Mouse (Mus musculus) limb, embryonic 12.5 days (tissue): ENCODE data around the gene Ikbip. TPM values are rescaled to one million over a fixed set of nuclear protein-coding genes. Genes with fewer than 3 reads are reported as not detected.

Experiments
- ATAC-seq: fragments of 200-750 bp; cut with Nextera tagmentation; 2 replicates; pipeline ENCODE4 v1.8.0; 2017; ENCODE audit warnings: low read depth, moderate TSS enrichment; ENCODE audit not compliant: insufficient number of reproducible peaks, insufficient read depth, low FRiP score, low TSS enrichment
- H3K27ac ChIP-seq: fragments of 300-500 bp; sonication (generic); 2 replicates; pipeline ENCODE4 v1.5.1; 2016; ENCODE audit warnings: mild to moderate bottlenecking, moderate library complexity
- H3K27me3 ChIP-seq: fragments of 300-500 bp; sonication (generic); 2 replicates; pipeline ENCODE4 v1.6.1; 2016; ENCODE audit warnings: mild to moderate bottlenecking, moderate library complexity
- H3K36me3 ChIP-seq: fragments of 300-500 bp; sonication (generic); 2 replicates; pipeline ENCODE4 v1.6.1; 2016; ENCODE audit warnings: mild to moderate bottlenecking, moderate library complexity
- H3K4me1 ChIP-seq: fragments of 300-500 bp; sonication (generic); replicated peaks from 2 replicates; pipeline ENCODE4 v1.6.1; 2016
- H3K4me2 ChIP-seq: fragments of 300-500 bp; sonication (generic); 2 replicates; pipeline ENCODE4 v1.6.1; 2016; ENCODE audit warnings: mild to moderate bottlenecking, moderate library complexity
- H3K4me3 ChIP-seq: fragments of 300-500 bp; sonication (generic); replicated peaks from 2 replicates; pipeline ENCODE4 v1.5.1; 2016; ENCODE audit warnings: mild to moderate bottlenecking
- H3K9ac ChIP-seq: fragments of 300-500 bp; sonication (generic); replicated peaks from 2 replicates; pipeline ENCODE4 v1.6.1; 2016; ENCODE audit warnings: mild to moderate bottlenecking, moderate library complexity
- H3K9me3 ChIP-seq: fragments of 300-500 bp; sonication (generic); 2 replicates; pipeline ENCODE4 v1.6.1; 2016; ENCODE audit warnings: mild to moderate bottlenecking, moderate library complexity
- WGBS: fragments of 180-500 bp; shearing (Covaris S2); methylation state at CpG from one replicate; pipeline ENCODE4 v1.1.7; 2016; 5-methylcytosine and 5-hydroxymethylcytosine counted together
- polyA plus RNA-seq: library from polyadenylated mRNA; unstranded; fragments of >200 nt; fragmentation: Nextera tagmentation; extraction: Ambion mirVana; gene quantifications from 2 replicates; pipeline ENCODE4 v1.2.1, GENCODE M21; 2016

Ikbip gene
- polyA plus RNA-seq, 1 experiment from 2014 or later, result 43.4 TPM

GRCm38 (mm10) chr10:91122646-91123045, 39.9 kb downstream of the Ikbip start:
- ATAC-seq, result no peak
- H3K27ac ChIP-seq, result no peak overlapping the region
- peak overlapping the region; percentile 96 for H3K9ac ChIP-seq

GRCm38 (mm10) chr10:91123281-91123827, 40.6 kb downstream of the Ikbip start:
- Histone ChIP-seq H3K9ac (peak overlapping the region; percentile 96), H3K4me3 (peak overlapping the region; percentile 99), H3K4me1 (peaks cover 16% of the 10 kb centered on the region), H3K27ac (peak overlapping the region; percentile 87), H3K4me2 (peak overlapping the region; percentile 91), H3K36me3 (peaks cover 36% of the 10 kb centered on the region), H3K27me3 (no peaks in the 10 kb centered on the region), H3K9me3 (no peaks in the 10 kb centered on the region)
- ATAC-seq, result peak; percentile 66
- under 1% methylated on average over 44 of the region's 44 CpGs for WGBS

More at GRCm38 (mm10) chr10:91122646-91123045, 39.9 kb downstream of the Ikbip start:
- Histone ChIP-seq H3K9me3 (no peaks in the 10 kb centered on the region), H3K27me3 (no peaks in the 10 kb centered on the region), H3K4me2 (peak overlapping the region; percentile 91), H3K36me3 (peaks cover 43% of the 10 kb centered on the region), H3K4me1 (peaks cover 16% of the 10 kb centered on the region), H3K4me3 (peak overlapping the region; percentile 99)
- WGBS, result 41% methylated on average over 6 of the region's 6 CpGs

DNA sequence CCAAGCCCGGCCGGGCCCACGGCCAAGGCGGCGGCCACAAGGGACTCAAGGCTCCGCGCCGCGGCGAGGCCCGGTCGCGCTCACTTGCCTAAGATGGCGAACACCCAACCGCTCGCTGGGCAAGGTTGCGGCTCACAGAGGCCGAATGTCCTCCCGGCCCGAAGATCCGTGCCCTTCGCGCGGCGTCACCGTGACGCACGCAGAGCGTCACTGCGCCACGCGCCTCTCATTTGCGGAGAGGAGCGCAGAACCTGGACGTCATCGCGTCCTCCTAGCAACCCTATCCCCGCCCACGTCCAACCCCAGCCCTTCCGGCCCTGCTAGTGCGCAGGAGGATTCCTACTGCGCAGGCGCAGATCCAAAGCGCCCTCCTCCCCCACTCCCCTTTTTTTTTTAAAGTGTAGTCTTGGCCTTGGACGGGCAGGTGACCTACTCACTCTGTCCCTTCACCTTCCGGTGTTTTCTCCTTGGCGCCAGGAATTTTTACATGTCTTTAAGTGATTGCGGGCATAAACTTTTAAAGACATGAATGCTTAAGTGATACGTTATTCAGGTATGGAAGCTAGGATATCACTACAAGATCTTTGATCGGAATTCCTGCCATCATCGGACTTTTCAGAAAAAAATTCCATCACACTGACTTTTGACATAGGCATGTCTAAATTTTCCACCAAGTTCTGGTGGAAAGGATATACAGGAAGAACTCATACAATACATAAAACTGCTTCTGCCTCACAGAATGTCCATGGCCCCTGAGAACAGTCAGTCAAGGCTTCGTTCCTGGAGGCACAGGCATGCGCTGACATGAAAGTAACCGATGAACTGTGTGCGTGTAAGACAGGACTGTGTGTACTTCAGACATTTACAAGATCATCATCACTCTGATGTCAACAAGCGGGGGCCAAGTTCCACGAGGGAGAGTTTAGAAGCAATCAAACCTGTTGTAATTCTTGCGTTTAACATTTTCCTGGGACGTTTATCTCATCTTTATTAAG, 41.4 kb downstream of the Ikbip start, which contains the start of gene Slc25a3:
Gene Slc25a3, minus strand, starts transcription at position 232 of the 995 bp plus-strand sequence.
- peak; percentile 99 for ATAC-seq
- Histone ChIP-seq H3K9ac (peak within 1 kb of the TSS; percentile 96), H3K4me2 (peak within 1 kb of the TSS; percentile 91), H3K9me3 (no peaks in the 10 kb centered on the region), H3K27ac (peak within 1 kb of the TSS; percentile 87), H3K4me1 (peaks cover 16% of the 10 kb centered on the region), H3K4me3 (peak within 1 kb of the TSS; percentile 99), H3K27me3 (no peaks in the 10 kb centered on the region), H3K36me3 (peaks cover 29% of the 10 kb centered on the region)
- 13% methylated on average over 59 of the region's 59 CpGs for WGBS

DNA sequence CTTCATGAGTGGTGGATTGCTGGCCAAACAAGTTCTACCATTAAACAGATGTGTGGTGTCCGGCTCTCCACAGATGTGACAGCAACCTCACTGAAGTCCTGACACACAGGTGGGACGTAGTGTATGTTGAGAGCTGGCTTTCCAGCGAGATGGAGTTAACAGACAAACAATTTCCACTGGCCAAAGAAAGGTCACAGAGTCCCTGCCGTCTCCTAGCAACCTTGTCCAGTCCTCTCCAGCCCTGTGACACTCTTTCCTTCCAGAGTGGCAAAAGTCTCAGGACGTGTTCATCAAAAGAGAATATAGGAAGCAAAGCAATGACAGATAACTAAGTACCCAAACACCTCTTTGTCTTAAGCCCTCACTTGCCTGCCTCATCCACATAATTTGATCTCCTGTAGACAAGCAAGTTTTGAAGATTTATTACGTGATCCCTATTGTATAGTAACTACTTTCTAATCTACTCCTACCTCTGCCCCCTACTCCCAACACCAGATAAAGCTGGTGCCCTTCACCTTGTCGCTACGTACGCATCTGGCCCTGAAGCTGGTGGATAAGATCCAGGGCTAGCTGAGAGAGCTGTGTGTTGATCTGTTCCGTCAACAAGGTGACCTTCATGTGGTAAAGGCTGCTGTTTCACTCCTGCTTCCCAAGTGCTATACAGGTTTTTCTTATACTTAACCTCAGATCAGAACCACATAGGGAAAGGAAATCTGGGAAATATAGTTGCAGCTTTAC, 44.0 kb downstream of the Ikbip start:
- no peak for ATAC-seq
- H3K36me3 ChIP-seq, result peaks cover 4% of the 10 kb centered on the region
- WGBS, result 79% methylated on average over 10 of the region's 10 CpGs
- peaks cover 15% of the 10 kb centered on the region for H3K4me1 ChIP-seq
- H3K4me3 ChIP-seq, result no peak overlapping the region
- H3K27me3 ChIP-seq, result no peaks in the 10 kb centered on the region
- no peak overlapping the region for H3K27ac ChIP-seq
- no peak overlapping the region for H3K9ac ChIP-seq
- no peaks in the 10 kb centered on the region for H3K9me3 ChIP-seq
- H3K4me2 ChIP-seq, result no peak overlapping the region

GRCm38 (mm10) chr10:91127395-91127794, 44.7 kb downstream of the Ikbip start:
- H3K4me2 ChIP-seq, result no peak overlapping the region
- no peaks in the 10 kb centered on the region for H3K36me3 ChIP-seq
- H3K4me1 ChIP-seq, result peaks cover 9% of the 10 kb centered on the region
- H3K27me3 ChIP-seq, result no peaks in the 10 kb centered on the region
- ATAC-seq, result no peak
- WGBS, result 78% methylated on average over 2 of the region's 2 CpGs
- H3K9ac ChIP-seq, result no peak overlapping the region
- no peak overlapping the region for H3K4me3 ChIP-seq
- H3K27ac ChIP-seq, result no peak overlapping the region
- no peaks in the 10 kb centered on the region for H3K9me3 ChIP-seq

DNA sequence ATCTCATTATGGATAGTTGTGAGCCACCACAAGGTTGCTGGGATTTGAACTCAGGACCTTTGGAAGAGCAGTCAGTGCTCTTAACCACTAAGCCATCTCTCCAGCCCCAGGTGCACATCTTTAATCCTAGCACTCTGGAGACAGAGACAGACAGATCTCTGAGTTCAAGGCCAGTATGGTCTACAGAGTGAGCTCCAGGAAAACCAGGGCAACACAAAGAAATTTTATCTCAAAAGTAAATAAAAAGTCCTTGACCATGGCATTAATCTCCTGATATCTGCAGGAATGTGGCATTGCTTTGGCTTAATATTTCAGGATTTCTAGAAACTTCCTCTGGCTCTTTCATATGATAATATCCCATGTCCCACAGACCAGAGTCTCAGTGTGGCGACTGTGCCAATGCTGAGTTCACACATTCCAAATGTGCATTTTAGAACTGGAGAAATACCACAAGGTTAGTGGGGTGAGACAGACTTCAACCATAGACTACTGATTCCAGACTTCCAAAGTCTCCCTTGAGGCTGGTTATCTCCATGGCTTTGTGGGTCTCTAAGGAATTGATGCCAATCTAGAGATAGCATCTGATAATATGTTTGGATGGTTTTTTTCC, 45.9 kb downstream of the Ikbip start:
- Histone ChIP-seq H3K4me1 (no peaks in the 10 kb centered on the region), H3K27me3 (no peaks in the 10 kb centered on the region), H3K36me3 (no peaks in the 10 kb centered on the region), H3K27ac (no peak overlapping the region), H3K4me2 (no peak overlapping the region), H3K9ac (no peak overlapping the region), H3K4me3 (no peak overlapping the region), H3K9me3 (no peaks in the 10 kb centered on the region)
- no peak for ATAC-seq
- WGBS, result 84% methylated on average over 1 of the region's 1 CpGs

DNA sequence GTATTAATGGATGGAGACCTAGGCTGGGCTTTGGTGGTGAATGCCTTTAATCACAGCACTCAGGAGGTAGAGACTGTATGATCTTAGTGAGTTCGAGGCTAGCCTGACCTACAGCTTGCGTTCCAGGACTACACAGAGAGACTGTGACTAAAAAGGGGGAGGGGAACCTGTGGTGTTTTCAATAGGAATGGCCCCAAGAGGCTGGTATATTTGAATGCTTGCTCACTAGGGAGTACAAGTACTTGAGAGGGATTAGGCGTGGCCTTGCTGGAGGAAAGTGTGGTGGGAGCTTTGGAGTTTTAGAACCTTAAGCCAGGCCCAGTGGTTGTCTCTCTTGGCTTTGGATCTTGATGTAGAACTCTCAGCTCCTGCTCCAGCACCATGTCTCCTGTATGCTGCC, 48.1 kb downstream of the Ikbip start:
- H3K27me3 ChIP-seq, result no peaks in the 10 kb centered on the region
- ATAC-seq, result no peak
- H3K4me1 ChIP-seq, result no peaks in the 10 kb centered on the region
- no peak overlapping the region for H3K9ac ChIP-seq
- no peak overlapping the region for H3K4me3 ChIP-seq
- H3K4me2 ChIP-seq, result no peak overlapping the region
- no peaks in the 10 kb centered on the region for H3K9me3 ChIP-seq
- H3K27ac ChIP-seq, result no peak overlapping the region
- WGBS, result 87% methylated on average over 3 of the region's 3 CpGs
- no peaks in the 10 kb centered on the region for H3K36me3 ChIP-seq

- no peak for ATAC-seq
- no peaks in the 10 kb centered on the region for H3K9me3 ChIP-seq
- H3K4me1 ChIP-seq, result no peaks in the 10 kb centered on the region
- H3K36me3 ChIP-seq, result no peaks in the 10 kb centered on the region
- H3K27me3 ChIP-seq, result no peaks in the 10 kb centered on the region
- H3K4me3 ChIP-seq, result no peak overlapping the region
- whole genome bisulfite sequencing, result 83% methylated on average over 1 of the region's 1 CpGs
- no peak overlapping the region for H3K27ac ChIP-seq
- H3K4me2 ChIP-seq, result no peak overlapping the region
- no peak overlapping the region for H3K9ac ChIP-seq
Measured at GRCm38 (mm10) chr10:91131565-91131964, 48.8 kb downstream of the Ikbip start.

DNA sequence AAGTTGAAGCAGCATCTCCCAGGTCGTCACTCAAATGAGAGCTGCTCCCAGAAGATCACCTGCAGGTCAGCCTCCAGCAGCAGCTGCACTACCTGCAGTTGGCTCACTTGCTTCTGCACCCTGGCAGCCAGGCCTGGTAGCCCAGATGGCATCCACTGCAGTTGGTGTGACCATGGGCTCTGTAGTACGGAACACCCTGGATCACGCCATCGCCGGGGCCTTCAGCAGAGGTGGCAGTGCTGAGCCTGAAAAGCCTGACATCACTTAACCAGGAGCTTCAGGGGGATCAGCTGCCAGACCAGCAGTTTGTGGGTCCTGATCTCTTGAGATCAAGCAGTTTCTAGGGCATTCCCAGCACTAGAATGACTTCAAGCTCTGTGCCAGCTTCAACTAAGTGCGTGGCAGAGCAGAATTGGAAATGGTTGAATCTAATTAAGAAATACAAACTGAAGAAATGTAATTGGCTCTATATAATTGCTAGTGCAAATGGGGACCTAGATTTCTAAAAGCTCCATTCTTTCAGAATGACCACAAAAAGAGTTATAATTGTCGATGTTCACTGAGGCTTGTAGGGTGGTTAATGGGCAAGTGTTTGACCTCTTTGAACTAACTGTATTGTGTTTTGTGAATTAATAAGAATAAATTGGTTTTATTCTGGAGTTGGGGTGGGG, 52.7 kb downstream of the Ikbip start:
- H3K4me2 ChIP-seq, result no peak overlapping the region
- no peaks in the 10 kb centered on the region for H3K9me3 ChIP-seq
- no peaks in the 10 kb centered on the region for H3K36me3 ChIP-seq
- no peak overlapping the region for H3K4me3 ChIP-seq
- H3K27ac ChIP-seq, result no peak overlapping the region
- no peaks in the 10 kb centered on the region for H3K4me1 ChIP-seq
- H3K27me3 ChIP-seq, result no peaks in the 10 kb centered on the region
- ATAC-seq, result no peak
- 93% methylated on average over 7 of the region's 7 CpGs for WGBS
- H3K9ac ChIP-seq, result no peak overlapping the region

DNA sequence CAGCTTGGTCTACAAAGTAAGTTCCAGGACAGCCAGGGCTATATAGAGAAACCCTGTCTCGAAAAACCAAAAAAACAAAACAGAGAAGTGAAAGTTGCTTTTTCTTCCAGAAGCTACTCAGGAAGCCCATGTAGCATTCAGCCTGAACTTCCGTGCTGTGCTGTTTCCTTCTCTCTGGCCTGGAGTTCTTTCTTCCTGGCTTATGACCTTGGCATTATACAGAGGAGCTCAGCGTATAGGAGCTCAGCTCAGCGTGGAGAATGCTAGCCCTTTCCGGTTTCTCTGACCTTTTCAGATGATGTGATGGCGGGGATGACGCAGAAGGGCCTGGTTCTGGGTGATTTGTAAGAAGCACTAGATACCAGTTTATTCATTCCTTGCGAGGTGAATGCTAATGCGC, 54.7 kb downstream of the Ikbip start:
- ATAC-seq, result no peak
- Histone ChIP-seq H3K4me1 (no peaks in the 10 kb centered on the region), H3K4me3 (no peak overlapping the region), H3K9ac (no peak overlapping the region), H3K27ac (no peak overlapping the region), H3K4me2 (no peak overlapping the region), H3K27me3 (no peaks in the 10 kb centered on the region), H3K36me3 (no peaks in the 10 kb centered on the region), H3K9me3 (no peaks in the 10 kb centered on the region)
- WGBS, result 84% methylated on average over 9 of the region's 9 CpGs
